Mouse (Mus musculus) megakaryocyte-erythroid progenitor cell, adult 5-6 weeks (primary cell): Measurements from ENCODE around the gene Rbms3. TPM values are rescaled to one million over a fixed set of nuclear protein-coding genes. Genes with fewer than 3 reads are reported as not detected.

Experiments used
- ATAC-seq: replicated peaks from 2 replicates; pipeline ENCODE4 v1.8.0; 2016; ENCODE audit warnings: mild to moderate bottlenecking, inconsistent platforms; ENCODE audit not compliant: severe bottlenecking, poor library complexity, low FRiP score, low TSS enrichment
- total RNA-seq, 2 experiments: library from RNA; stranded (forward) in 1 of 2; stranded (reverse) in 1 of 2; fragments of 200-1000, 215-1000 nt in 1 of 2; fragments of >200 nt in 1 of 2; fragmentation: Nextera tagmentation in 1 of 2; gene quantifications; 2 replicates each; pipeline ENCODE4 v1.2.3; 2014 to 2017

Gene Rbms3
- total RNA-seq, 2 experiments from 2014 or later, result not detected

DNA sequence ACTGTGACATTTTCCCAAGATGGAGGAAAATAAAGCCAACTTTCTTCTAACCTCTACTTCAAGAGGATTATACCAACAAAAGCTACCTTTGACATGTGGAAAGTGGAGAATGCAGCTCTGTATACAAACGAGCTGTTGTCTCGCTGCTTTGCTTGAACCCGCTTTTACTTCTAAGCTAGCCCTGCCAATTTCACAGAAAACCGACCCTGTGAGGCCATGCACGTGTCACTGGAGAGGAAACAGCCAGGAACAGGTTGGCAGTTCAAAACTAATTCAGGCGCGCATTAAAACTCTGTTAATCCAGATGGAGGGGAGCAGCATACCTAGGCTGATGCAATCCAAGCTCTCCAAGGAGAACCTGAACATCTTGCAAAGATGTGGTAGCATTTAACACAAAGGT lies 796.0 kb downstream of the Rbms3 start:
- no peak for ATAC-seq

DNA sequence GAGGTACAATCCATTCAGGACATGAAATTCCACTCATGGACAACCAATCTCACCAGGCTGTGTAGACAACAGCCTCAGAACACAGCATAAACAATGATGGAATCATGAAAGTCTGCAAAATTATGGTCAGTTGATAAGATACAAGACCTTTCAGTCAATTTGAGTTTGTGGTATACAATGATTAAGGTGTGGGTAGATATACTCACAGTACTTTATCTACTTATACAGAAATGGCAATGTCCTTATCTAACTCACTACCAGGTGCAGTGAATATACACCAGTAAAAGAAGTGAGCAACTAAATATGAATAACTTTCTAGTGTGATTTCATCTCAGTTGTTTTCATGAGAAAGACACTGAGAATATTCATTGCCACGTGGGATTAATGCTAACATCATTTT lies 796.9 kb downstream of the Rbms3 start:
- no peak for ATAC-seq

DNA sequence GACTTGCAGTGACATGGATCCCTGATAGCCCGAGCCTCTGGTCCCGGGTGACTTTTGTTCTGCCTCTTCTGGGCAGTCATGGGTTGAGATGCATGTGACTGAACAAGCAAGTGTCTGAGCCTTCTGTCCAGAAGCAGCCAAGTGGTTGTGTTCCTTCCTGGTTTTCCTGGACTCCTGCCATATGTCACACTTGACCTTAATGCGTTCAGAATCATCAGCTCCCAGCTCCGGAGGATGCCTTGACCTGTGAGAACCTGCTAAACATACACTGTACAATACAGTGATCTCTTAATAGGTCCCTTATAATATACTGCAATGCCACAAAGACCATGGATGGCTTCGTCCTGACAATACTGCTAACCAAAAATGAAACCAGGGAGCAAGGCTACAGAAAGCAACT lies 798.3 kb downstream of the Rbms3 start:
- no peak for ATAC-seq

DNA sequence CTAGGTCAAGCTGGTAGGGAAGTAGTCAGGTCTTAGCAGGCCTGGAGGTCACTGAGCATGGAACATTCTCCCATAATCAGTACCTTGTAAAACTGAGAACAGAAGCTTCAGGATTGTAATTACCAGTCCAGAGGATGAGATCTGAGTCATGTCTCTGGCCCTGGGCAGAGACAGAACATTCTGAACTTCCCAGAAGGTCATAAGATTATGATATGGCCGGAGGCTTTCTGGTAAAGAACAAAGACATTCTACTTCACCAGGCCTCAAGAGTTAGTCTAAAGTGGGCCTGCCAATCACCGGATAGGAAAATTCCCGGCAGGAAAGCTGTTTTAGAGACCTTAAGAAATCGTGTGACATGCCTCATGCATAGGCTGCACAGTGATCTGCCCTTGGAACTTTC lies 799.8 kb downstream of the Rbms3 start:
- ATAC-seq, result no peak

DNA sequence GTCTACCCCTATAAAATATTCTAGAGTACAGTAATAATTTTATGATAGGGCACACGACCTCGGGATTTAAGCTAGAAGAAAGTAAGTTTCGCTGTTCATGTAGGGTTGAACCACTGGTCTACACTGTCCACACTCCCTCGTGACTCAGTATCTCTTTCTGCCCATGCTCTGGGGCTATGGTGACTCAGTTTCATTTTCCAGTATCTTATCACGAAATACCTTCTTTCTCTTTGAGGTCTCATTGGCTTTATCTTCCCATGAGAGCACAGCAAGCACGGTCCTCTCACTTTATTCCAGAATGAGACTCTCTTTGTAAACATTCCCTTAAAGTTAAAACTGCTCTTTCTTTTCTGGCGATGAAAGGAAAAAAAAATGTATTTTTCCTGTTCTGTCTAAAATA lies 808.1 kb downstream of the Rbms3 start:
- ATAC-seq, result no peak

DNA sequence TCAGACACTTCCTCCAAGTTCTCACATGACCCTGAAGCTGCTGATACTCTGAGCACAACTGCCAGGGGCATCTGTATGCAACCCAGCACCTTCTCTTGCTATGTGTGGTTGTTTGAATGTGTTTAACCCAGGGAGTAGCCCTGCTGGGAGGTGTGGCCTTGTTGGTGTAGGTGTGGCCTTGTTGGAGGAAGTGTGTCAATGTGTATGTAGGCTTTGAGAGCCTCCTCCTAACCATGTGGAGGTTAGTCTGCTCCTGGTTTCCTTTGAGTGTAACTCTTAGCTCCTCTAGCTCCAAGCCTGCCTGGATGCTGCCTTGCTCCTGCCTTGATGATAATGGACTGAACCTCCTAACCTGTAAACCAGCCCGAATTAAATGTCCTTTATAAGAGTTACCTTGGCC lies 812.5 kb downstream of the Rbms3 start:
- no peak for ATAC-seq

DNA sequence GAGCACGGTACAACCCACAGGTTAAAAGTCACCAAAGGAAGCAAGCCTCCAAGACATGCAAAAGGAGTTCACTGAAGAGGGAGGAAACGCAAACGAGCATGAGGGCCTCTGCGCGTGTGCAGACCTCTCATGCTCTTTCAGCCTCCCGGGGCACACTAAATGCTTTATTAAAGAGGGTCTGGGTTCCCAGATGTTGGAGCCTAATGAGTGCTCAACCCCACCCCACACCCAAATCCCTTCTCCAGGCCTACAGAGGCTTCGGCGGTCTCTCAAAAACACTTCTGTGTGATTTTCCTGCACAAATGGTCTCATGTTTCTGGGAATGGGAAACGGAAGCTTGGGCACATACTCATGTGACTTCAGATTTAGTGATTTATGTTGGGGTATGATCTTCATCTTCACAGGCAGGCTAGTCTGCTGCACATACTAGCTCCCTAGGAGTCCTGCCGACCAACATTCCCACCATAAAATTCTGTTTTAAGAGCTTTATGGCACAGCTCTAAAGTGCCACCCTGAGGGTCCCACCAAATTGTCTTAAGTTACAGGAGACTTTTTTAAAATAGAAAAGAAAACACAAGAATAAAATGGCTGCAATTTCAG lies 815.1 kb downstream of the Rbms3 start:
- ATAC-seq, result no peak

DNA sequence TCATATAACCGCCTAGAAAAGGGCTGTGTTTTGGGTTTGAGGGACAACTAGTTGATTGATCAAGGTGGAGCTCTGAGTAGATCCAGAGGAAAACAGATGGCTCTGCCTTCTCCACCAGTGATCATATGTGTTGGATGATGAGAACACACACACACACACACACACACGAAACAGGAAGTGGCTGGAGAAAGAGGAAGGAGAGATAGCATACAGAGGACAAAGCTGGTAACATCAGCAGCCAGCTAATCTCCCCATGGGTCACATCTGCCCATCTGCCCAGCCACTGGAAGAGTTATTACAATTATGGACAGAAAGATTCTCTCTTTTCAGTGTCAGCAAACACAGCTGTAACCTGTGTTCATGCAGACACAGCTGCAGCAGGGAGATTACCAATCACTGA lies 816.3 kb downstream of the Rbms3 start:
- no peak for ATAC-seq

DNA sequence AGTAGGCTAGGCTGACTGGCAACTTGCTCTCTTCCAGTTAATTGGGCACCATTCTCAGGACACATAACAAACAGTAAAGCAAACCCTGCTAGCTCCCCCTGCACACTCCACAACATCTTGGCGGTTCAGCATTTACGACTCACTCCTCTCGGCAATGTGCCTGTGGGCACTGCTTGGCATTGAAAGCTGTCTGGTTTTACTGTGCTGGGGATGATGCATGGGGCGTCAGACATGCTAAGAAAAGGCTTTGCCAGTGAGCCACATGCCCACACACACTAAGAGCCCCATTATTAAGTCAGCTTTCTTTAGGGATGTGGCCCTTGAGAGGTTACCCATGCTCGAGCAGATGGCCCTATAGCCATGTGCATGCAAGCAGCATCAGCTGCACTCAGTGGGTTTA lies 820.5 kb downstream of the Rbms3 start:
- no peak for ATAC-seq

DNA sequence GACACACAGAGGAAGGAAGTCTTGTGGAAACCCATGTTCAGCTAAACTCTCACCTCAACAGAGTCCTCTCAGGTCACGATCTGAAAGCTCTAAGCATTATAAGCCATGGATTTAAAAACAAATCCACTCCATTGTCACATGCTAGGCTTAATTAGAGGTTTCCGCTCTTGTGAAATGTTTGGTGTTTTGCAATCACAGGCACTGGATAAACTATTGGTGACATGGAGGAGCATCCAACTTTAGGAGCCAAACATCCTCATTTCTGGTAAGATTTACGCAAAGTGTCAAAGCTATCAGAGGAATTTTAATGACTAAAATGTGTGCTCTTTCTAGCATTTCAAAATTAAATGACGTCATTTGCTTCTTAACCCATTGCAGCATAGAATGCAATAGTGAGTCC lies 821.3 kb downstream of the Rbms3 start:
- ATAC-seq, result no peak

DNA sequence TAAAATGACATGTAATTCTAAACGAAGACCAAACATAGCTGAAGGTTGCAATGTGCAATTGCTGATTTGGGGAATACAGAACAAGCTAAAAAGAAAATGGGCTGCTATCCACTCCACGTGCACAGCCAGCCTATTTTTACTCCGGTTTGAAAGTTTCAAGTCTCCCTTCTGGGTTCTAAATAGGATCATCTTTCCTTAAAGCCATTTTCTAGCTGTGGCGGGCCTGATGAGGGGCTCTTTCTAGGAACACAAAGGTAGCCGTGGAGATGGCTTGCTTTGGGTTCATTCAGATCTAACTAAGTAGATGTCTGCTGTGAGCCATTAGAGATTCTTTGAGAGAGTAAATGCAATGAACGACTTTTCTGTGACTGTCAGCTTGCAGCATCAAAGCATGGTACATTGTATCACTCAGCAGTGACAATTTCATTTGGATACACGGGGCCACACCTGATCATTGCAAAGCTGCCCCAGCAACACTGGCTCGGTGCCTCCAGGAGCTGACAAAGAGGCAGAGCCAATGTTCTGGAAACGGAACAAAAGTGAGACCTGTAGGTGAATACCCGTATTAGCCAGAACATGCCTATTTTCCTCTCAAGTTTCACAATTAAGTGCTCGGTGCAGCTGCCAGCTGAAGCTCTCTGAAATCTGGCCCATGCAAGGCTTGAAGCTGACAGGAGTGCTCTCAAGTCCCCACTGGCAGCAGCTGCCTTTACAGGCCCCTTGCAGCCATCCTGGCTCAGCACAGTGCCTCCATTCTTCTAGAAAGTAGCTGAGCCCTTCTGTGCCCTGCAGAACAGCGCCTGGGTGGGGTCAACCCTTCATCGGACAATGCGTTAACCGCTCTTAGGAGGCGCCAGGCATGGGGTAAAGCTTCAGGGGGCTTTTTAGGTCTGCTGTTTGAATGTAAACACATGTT lies 822.3 kb downstream of the Rbms3 start:
- no peak for ATAC-seq

DNA sequence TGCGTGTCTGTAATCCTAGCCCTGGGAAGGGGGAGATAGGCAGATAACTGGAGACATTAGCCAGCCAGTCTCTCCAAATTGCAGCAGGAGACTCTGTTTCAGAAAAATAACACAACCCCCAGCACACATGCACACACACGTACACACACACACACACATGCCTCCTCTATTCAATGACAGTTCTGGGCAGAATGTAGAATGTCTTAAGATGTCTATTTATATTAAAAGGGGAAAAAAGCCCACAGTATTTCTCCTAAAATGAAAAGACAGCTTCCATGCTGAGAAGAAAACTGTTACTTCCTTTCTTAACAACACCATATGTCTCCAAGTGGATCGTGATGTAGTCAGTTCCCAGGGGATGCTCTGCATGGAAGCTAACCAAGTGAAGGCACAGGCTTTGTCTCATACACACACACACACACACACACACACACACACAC lies 826.4 kb downstream of the Rbms3 start:
- no peak for ATAC-seq

DNA sequence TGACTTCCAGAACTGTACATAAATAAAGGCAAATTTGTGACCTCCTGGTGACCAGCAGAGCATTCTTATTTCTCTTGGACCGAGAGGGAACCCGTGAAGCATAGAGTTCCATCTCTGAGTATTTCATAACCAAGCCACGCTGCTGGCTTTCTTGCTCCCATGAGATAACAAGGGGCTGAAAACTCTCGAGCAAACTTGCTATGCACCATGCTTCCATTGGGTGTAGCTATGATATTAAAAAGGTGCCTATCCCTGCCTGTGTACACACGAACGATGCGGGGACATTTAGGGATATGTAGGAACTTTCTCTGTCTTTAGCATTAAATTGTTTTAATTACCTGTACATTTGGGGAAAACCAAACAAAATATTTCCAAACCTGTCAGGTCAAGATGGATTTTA lies 827.1 kb downstream of the Rbms3 start:
- ATAC-seq, result no peak

DNA sequence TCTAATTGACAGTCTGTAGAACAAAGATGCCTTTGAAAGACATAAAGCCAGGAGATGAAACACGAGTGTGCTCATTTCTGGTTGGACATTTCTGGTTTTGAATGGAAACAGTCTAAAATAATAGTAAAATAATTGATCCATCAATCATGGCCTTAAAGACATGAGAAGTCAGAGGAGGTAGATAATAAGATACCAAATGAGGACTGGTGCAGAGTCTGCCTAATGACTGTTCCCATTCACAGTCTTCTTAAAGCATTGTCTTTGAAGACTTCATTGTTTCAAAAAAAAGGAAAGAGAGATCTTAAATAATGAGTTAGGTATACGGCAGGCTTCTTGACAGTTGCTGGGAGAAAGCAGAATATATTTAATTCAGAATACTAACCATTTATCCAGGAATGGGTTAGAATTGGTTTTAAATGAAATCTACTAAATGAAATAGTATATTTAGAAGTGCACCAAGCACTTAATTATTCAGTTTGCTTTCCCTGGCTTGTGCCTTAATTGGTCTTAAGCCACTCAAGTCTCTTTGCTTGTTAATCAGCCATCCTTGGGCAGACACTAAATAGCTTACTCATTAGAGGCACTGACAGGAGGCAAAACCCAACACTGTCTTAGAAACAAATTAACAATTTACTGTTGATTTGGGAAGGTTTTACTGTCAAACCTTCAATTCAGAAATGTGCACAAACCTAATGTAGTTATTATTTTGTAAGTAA lies 834.3 kb downstream of the Rbms3 start:
- no peak for ATAC-seq

DNA sequence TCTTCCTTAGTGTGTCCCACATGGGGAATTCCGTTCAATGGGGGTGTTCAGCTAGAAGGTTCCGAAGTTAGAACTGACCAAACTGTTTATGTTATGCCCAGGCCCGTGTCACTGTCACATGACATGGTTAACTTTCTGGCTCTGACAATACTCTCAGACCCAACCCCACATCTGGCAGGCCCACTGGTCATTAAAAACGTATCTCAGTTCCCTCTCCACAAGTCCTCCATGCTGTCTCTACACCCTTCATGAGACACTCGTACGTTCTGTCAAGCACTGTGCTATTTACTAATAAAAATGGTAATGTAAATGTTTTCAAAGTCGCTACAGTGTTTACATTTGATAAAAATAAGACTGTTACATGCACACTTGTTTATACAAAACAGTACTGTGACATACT lies 837.9 kb downstream of the Rbms3 start:
- ATAC-seq, result no peak

DNA sequence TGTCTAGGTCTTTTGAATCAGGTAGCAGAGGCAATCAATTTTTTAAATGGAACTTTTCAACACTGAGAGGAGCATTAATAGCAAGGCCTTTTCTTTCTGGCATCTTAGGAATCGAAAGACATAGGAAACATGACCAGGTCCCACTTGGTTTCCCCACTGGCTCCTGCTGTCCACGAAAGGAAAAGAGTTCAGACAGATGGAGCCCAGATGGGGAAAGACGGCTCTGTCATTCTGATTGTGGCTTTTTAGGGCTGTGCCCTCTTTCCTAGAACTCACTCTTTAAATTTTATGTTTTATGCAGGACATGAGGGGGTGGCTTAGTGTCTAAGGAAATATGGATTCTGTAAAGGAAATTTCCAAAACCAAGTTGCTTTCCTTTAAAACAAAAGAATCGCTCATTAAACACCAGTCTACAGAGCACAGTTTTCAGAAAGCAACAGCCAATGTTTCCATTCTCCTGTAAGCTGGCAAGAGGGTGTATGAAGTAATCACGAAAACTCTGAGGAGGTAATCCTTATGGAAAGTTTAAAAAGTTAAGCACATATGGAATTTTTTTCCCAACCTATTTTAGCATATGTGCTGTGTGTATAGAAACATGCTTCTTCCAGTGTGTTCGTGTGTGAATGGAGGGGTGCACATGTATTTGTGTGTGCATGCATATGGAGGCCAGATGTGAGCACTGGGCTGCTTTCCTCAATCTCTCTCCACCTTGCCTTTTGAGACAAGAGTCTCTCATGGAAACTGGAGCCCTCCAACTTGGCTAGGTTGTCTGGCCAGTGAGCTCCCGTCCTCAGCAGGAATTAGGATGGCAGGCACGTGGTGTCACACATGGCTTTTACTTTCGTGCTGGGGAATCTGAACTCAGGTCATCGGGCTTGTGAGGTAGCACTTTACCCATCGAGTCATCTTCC lies 843.3 kb downstream of the Rbms3 start:
- ATAC-seq, result no peak

DNA sequence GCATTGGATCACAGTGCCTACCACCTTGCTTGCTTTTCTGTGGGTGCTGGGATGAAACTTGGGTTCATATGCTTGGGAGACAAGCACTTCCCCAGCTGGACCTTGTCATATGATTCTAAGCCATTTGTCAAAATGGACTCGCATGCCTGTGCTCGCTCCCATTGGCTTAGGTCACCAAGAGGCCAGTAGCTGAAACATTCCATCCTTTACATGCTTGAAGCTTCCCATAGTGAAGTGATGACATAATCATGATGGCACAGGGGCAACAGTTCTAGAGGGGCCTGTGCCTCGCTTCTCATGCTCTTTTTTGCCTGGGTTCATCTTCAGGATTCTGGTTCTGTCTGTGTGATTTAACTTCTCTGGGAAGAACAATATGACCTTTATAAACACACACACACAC lies 857.9 kb downstream of the Rbms3 start:
- no peak for ATAC-seq

DNA sequence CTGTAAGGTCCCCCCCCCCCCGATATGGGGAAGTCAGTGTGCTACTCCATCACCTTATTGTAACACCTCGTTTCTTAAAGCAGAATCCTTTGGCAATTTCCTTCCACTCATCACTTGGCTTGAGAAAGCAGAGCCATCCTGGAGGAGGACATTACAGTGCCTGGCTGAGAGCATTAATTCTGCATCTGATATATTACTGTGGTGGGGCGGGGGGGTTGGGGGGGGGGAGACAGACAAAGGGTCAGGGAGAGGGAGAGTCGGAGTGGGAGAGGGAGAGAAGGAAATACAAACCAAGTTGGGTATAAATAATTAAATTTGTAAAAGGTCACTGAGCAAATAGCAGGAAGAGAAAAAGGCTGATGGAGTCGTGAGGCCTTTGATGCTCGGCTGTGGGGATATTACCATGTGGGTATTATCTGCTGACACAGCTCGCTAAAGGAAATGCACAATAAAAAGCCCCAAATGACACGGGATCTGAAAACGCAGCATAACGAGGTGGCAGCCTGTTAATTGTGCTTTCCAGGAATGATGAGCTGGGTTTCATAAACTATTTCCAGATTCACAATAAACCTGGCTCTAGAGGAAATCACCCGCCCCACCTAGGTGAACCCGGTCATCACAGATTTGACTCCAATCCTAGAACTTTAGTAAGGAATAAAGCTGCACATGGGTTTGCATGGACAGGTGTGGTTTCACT lies 860.2 kb downstream of the Rbms3 start:
- ATAC-seq, result no peak
